Mouse (Mus musculus): ENCODE measurements around the gene Gm20605. TPM values are rescaled to one million over a fixed set of nuclear protein-coding genes. Genes with fewer than 3 reads are reported as not detected.

The Gm20605 gene
- total RNA-seq (2014; fragmentation: Nextera tagmentation) = 13.2 and 16.4 TPM in 2 replicates
- 0.62 and 3.6 TPM in 2 replicates for total RNA-seq (2017)

- ATAC-seq (replicated peaks; ENCODE audit: poor library complexity, severe bottlenecking) = peak; percentile 72
Observed at GRCm38 (mm10) chr5:137628498-137629305, at the start of gene Gm20605, which contains the start of the genes Fbxo24 and Lrch4. Gm20605 (plus strand) TSS chr5:137629175. Fbxo24 (minus strand) TSS chr5:137629002. Lrch4 (plus strand) TSS chr5:137629121.

GRCm38 (mm10) chr5:137580246-137580645, 48.7 kb upstream of the Gm20605 start:
- ATAC-seq (replicated peaks; ENCODE audit: poor library complexity, severe bottlenecking) = no peak

- ATAC-seq (replicated peaks; ENCODE audit: poor library complexity, severe bottlenecking) = no peak
Observed at GRCm38 (mm10) chr5:137582702-137583101, 46.3 kb upstream of the Gm20605 start.

- no peak for ATAC-seq (replicated peaks; ENCODE audit: poor library complexity, severe bottlenecking)
Observed at GRCm38 (mm10) chr5:137583670-137584169, 45.3 kb upstream of the Gm20605 start.

DNA sequence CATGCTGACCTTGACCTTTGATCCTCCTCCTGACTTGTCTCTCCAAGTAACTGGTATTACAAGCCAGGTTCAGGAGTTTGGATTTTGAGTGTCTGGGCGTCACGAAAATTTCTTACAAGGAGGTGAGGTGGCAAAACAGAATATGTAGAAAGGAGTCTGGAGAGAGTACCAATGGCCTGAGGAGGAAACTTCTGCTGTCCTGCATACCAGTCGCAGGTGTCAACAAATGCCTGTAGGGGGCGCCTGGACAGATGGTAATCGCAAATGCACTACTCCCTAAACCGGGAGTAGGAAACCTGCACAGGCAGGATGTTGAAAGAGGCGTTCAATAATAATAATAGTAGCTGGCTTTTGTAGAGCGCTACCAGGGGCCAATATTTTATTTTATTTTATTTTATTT, 44.0 kb upstream of the Gm20605 start:
- peak; percentile 80 for ATAC-seq (replicated peaks; ENCODE audit: poor library complexity, severe bottlenecking)

DNA sequence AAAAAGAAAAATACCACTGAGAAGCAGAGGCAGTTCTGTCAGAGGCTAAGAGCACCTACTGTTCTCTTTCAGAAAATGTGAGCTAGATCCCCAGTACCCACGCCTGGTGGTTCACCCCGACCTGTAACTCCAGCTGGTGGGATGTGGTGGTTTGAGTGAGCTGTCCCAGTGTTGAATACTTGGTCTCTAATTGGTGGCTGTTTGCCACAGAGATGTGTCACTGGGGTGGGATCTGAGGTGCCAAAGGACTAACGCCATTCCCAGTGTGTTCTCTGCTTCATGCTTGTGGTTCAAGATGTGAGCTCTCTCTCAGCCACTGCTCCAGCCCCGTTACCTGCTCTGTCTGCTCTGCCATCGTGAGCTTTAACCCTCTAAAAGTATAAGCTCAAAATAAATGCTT, 38.5 kb upstream of the Gm20605 start:
- no peak for ATAC-seq (replicated peaks; ENCODE audit: poor library complexity, severe bottlenecking)

DNA sequence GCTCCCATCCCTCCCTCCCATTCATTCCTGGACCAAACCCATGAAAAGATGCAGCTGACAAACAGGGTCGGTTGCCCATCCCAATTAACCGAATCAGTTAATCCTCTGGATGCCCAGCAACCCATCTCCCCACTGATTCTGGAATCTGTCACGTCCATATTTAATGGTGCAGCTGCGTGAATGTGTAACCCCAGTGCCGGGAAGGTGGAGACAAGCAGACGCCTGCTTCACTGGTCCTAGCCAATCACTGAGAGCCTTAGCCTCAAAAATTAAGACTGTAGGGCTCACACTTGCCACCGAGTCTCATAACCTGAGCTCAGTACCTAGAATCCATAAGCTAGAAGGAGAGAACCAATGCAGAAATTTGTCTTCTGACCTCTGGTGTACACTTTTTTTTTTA, 33.1 kb upstream of the Gm20605 start:
- no peak for ATAC-seq (replicated peaks; ENCODE audit: poor library complexity, severe bottlenecking)

DNA sequence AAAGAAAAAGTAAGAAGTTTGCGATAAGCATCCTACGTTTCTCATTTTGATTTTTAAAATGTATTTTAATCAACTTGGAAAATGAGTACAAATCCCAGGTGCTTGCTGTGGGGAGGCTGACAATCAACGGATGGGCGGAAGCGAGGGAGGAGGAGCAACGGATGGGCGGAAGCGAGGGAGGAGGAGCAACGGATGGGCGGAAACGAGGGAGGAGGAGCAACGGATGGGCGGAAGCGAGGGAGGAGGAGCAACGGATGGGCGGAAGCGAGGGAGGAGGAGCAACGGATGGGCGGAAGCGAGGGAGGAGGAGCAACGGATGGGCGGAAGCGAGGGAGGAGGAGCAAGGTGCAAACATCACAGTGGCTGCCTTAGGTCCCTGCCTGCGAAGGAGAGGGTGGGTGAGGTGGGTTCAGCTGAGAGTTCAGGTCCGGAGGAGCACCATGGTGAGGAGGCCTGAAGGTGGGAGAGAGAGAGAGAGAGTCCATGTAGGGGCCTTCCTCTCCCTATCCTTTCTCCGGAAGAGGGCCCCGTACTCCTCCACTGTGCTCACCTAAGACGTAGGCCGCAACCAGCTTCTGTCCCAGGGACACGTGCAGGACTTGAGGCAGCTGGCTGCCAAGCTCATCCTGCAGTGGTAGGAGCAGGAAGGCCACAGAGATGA, 32.2 kb upstream of the Gm20605 start:
- peak; percentile 23; the same call in 1 of the 2 replicates for ATAC-seq (replicated peaks; ENCODE audit: poor library complexity, severe bottlenecking)

DNA sequence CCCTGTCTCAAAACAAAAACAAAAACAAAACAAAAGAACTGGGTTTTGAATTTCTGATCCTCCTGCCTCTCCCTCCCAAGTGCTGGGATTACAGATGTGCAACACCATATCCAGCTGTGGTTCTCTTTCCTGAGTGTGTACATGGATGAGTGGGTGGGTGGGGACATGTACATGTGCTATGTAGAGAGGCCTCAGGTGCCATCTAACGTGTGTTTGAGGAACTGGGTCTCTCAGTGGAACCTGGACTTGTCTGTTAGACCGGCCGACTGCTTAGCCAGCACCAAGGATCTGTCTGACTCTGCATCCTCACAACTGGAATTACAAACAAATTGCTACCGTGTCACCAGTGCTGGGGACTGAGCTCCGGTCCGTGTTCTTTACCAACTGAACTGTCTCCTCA, 31.4 kb upstream of the Gm20605 start:
- no peak for ATAC-seq (replicated peaks; ENCODE audit: poor library complexity, severe bottlenecking)

DNA sequence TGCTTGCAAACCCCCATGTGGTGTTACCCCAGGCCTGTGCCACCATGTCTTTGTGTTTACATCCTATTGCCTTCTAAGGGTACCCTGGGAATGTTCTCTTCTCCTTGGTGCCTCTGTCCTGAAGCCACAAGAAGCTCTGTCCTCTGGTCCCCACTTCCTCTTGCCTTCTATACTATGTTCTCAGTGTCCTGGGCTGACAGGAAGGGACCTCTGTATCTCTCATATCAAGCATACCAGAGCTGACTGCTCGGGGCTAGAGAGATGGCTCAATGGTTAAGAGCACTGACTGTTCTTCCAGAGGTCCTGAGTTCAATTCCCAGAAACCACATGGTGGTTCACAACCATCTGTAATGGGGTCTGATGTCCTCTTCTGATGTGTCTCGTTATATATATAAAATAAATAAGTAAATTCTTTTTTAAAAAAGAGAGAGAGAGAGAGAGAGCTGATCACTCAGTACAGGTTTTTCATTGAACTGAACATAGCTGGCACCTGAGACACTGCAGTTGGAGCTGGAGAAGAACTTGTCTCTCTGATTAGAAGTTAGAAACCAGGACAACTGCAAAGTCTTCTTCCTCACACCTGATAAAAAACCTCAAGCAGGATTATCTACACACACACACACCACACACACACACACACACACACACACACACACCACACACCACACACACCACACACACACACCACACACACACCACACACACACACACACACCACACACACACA, 30.7 kb upstream of the Gm20605 start:
- ATAC-seq (replicated peaks; ENCODE audit: poor library complexity, severe bottlenecking) = no peak

DNA sequence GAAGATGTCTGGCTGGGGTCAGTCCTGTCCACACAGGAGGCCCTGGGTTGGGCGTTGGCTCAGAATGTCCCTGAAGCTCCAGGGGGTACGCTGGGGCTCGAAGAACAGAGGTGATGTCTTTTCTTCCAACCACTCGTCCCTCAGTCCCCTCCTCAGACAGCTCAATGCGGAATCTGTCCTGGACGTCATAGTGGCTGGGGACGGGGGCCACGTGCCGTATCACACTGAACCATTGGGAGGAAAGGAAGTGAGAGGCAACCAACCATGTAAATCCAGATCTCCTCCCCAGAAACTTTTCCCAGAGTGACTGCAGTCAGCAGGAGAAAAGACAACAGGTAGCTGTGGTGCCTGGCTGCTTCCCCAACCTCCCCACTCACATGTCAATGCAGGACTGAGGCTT, 29.4 kb upstream of the Gm20605 start:
- ATAC-seq (replicated peaks; ENCODE audit: poor library complexity, severe bottlenecking) = no peak

GRCm38 (mm10) chr5:137600281-137600618, 28.7 kb upstream of the Gm20605 start:
- ATAC-seq (replicated peaks; ENCODE audit: poor library complexity, severe bottlenecking) = no peak

DNA sequence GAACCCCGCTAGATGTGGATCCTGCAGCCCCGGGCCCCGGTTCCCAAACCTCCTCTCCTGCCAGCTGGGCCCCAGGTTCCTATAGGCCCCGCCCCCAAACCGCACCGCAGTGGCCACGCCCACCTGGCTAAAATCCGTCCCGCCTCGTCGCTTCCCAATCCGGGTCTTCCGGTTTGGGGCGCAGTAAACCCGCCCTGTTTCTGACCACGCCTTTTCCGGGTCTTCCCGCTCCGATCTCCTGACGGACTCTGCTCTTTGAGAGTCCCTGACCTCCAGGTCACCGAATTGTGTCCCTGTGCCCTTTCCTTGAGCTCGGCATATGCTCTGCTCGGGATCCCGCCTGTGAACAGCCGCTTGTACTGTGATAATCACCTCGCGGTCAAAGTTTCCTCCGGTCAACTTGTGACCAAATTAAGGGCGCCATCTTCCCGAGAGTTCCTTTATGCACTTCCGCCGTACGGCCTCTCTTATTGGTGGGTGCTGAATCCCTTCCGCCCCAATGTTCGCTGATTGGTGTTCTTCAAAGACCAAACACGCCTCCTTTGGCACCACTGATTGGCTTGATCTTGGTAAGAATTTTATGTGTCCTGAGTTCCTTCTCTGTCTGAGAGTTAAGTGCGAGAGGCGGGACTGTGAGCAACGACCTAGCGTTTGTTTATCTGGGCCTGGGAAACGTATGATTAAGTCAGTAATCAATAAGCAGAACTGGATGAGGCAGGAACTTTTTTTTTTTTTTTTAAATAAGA, 28.2 kb upstream of the Gm20605 start, which contains the start of gene Mospd3:
Gene Mospd3 (minus strand): TSS at position 440 of the 746 bp plus-strand sequence.
- peak; percentile 83 for ATAC-seq (replicated peaks; ENCODE audit: poor library complexity, severe bottlenecking)

GRCm38 (mm10) chr5:137601365-137601729, 27.6 kb upstream of the Gm20605 start:
- ATAC-seq (replicated peaks; ENCODE audit: poor library complexity, severe bottlenecking) = no peak

DNA sequence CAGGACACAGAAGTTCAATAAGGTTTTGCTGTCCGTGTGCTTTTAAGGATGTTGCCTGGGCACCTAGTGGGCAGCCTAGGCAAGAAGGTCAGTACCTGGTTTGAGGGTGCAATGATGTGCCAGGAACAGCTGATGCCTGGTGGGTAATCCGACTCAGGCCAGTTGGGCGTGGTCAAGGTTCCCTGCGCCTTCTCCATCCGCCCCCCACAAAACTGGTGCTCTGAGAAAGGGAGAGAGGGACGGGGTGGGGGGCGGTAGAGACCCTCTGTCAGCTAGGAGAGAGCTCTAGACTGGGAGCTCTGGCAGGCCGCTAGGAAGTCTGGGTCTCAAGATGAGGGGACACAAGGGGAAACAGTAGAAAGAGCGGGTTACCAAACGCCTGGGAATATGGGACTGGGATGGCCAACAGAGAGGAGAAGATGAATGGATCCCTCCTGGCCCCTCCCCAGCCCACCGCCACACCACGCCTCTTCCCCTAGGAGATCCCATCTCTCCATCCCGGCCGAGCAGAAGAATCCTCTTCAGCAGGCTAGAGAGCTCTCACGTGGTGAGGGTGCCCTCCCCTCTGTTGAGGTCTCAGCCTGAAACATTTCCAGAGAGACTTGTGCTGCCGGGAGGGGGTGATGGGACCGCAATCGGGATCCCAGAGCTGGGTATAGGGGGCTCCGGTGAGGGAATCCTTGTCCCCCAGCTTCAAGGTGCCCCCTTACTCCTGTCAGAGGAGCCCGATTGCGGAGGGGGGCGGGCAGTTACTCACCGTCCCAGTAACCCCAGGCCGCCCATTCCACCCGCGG, 20.9 kb upstream of the Gm20605 start:
- no peak for ATAC-seq (replicated peaks; ENCODE audit: poor library complexity, severe bottlenecking)

DNA sequence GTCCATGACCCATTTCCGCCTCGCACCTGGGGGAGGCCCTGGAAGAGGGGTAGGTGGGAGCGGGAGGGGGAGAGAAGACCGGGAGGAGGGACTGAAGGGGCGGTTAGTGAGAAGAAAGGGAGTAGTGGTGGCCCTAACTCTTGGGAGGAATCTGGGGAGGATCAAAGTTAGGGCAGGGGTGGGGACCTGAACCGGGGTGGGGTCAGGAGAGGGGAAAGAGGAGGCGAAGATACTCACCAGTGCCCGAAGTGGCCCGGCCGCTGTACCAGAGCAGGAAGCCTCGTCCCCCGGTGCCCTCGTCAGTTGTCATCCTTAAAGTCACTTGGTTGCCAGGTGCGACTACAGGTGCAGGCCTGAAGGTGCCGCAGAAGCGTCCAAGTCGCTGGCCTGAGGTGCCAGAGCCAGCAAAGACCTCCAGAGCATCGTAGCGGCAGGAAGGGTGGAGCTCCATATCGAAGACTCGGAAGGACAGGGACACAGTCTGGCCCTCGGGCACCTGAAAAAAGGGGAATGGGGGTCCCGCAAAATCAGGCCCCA, 20.3 kb upstream of the Gm20605 start:
- no peak for ATAC-seq (replicated peaks; ENCODE audit: poor library complexity, severe bottlenecking)

GRCm38 (mm10) chr5:137609292-137609691, 19.7 kb upstream of the Gm20605 start:
- no peak for ATAC-seq (replicated peaks; ENCODE audit: poor library complexity, severe bottlenecking)

GRCm38 (mm10) chr5:137610056-137610455, 18.9 kb upstream of the Gm20605 start:
- ATAC-seq (replicated peaks; ENCODE audit: poor library complexity, severe bottlenecking) = no peak
